Mouse (Mus musculus) forebrain, embryonic 11.5 days (tissue): ENCODE results near the gene 1500015O10Rik. TPM values are rescaled to one million over a fixed set of nuclear protein-coding genes. Genes with fewer than 3 reads are reported as not detected.

Experiments
- ATAC-seq: fragments of 200-750 bp; cut with Nextera tagmentation; replicated peaks from 2 replicates; pipeline ENCODE4 v1.8.0; 2017; ENCODE audit warnings: moderate TSS enrichment; ENCODE audit not compliant: low FRiP score
- DNase-seq: peaks from one replicate; pipeline ENCODE4 v3.0.0-alpha.2; 2017; ENCODE audit warnings: low spot score
- H3K27ac ChIP-seq: fragments of 300-500 bp; sonication (generic); 2 replicates; pipeline ENCODE4 v1.5.1; 2014; ENCODE audit warnings: low read depth, low read length
- H3K27me3 ChIP-seq: fragments of 300-500 bp; sonication (generic); 2 replicates; pipeline ENCODE4 v1.6.1; 2014; ENCODE audit warnings: mild to moderate bottlenecking, low read length, mixed read lengths; ENCODE audit not compliant: control insufficient read depth, insufficient read depth
- H3K36me3 ChIP-seq: fragments of 300-500 bp; sonication (generic); 2 replicates; pipeline ENCODE4 v1.6.1; 2014; ENCODE audit warnings: mild to moderate bottlenecking, low read length, moderate library complexity, mixed read lengths; ENCODE audit not compliant: control insufficient read depth, insufficient read depth
- H3K4me1 ChIP-seq: fragments of 300-500 bp; sonication (generic); replicated peaks from 2 replicates; pipeline ENCODE4 v1.6.1; 2014; ENCODE audit warnings: low read length, mixed read lengths; ENCODE audit not compliant: control insufficient read depth, insufficient read depth
- H3K4me2 ChIP-seq: fragments of 300-500 bp; sonication (generic); 2 replicates; pipeline ENCODE4 v1.6.1; 2014; ENCODE audit warnings: low read depth, mild to moderate bottlenecking, low read length, moderate library complexity, mixed read lengths; ENCODE audit not compliant: severe bottlenecking
- H3K4me3 ChIP-seq: fragments of 300-500 bp; sonication (generic); 2 replicates; pipeline ENCODE4 v1.5.1; 2014; ENCODE audit warnings: low read depth, low read length
- H3K9ac ChIP-seq: fragments of 300-500 bp; sonication (generic); 2 replicates; pipeline ENCODE4 v1.6.1; 2014; ENCODE audit warnings: low read length
- H3K9me3 ChIP-seq: fragments of 300-500 bp; sonication (generic); 2 replicates; pipeline ENCODE4 v1.6.1; 2016; ENCODE audit warnings: low read length, mixed read lengths; ENCODE audit not compliant: control insufficient read depth
- WGBS: fragments of 180-500 bp; shearing (Covaris S2); extraction: QIAGEN DNeasy Blood & Tissue Kit; methylation state at CpG from one replicate; pipeline ENCODE4 v1.1.7; 2014; 5-methylcytosine and 5-hydroxymethylcytosine counted together
- polyA plus RNA-seq: library from polyadenylated mRNA; unstranded; fragments of >200 nt; fragmentation: Nextera tagmentation; extraction: Ambion mirVana; gene quantifications from 2 replicates; pipeline ENCODE4 v1.2.1, GENCODE M21; 2014

The 1500015O10Rik gene
- polyA plus RNA-seq, 1 experiment from 2014 or later: 0.79 TPM

DNA sequence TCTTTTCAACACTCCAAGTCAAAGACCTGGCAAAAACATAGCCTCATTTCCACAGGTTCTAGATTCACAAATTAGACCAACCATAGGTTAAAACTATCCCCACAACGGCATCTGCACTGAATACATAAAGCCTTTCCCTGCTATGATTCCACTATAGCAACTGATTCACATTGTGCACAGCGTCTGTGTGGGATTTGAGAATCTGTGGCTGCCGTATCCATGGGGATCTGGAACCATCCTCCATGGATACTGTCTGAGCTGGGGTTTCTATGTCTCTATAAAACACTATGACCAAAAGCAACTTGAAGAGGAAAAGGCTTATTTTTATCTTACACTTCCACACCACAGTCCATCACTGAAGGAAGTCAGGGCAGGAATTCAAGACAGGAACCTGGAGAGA is 52.3 kb downstream of the 1500015O10Rik start:
- no peak overlapping the region for H3K4me2 ChIP-seq
- 92% methylated on average over 3 of the region's 3 CpGs for WGBS

GRCm38 (mm10) chr1:43783186-43783585 is 52.8 kb downstream of the 1500015O10Rik start:
- Histone ChIP-seq H3K9ac (no peak overlapping the region), H3K27ac (no peak overlapping the region), H3K4me2 (no peak overlapping the region), H3K9me3 (no peaks in the 10 kb centered on the region), H3K27me3 (no peaks in the 10 kb centered on the region), H3K4me3 (no peak overlapping the region), H3K4me1 (no peaks in the 10 kb centered on the region), H3K36me3 (no peaks in the 10 kb centered on the region; the same call in 1 of the 2 replicates)
- 71% methylated on average over 3 of the region's 3 CpGs for WGBS
- ATAC-seq (no peak), DNase-seq (peak; percentile 15)

More for the DNA sequence above, 52.3 kb downstream of the 1500015O10Rik start:
- DNase-seq: peak; percentile 4
- no peak overlapping the region for H3K9ac ChIP-seq
- H3K27me3 ChIP-seq: no peaks in the 10 kb centered on the region
- no peak for ATAC-seq
- H3K36me3 ChIP-seq: no peaks in the 10 kb centered on the region; the same call in 1 of the 2 replicates
- no peaks in the 10 kb centered on the region for H3K4me1 ChIP-seq
- no peak overlapping the region for H3K27ac ChIP-seq
- H3K4me3 ChIP-seq: no peak overlapping the region
- H3K9me3 ChIP-seq: no peaks in the 10 kb centered on the region

DNA sequence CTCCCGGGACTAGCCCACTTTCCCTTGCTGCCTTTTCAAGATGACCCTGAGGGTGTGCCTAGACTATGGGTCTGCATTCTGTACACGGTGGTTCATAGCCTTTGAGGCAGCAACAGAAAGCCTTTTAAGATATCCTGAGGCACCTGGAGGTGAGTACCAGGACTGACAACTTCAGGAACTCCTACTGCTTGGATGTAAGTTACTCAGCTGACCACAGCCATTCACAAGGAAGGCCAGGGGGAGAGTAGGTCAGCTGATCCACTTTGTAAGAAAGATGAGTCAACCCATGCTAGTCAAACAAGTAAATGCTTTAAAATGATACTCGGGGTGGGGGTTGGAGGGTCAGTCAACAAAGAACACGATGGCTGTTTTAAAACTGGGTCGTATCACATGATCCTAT is 54.9 kb downstream of the 1500015O10Rik start:
- H3K9me3 ChIP-seq: no peaks in the 10 kb centered on the region
- 92% methylated on average over 5 of the region's 5 CpGs for WGBS
- H3K36me3 ChIP-seq: no peaks in the 10 kb centered on the region; the same call in 1 of the 2 replicates
- no peak for ATAC-seq
- no peak overlapping the region for H3K4me2 ChIP-seq
- peak; percentile 24 for DNase-seq
- H3K27ac ChIP-seq: no peak overlapping the region
- no peaks in the 10 kb centered on the region for H3K4me1 ChIP-seq
- H3K9ac ChIP-seq: no peak overlapping the region
- H3K4me3 ChIP-seq: no peak overlapping the region
- no peaks in the 10 kb centered on the region for H3K27me3 ChIP-seq

- H3K27me3 ChIP-seq: no peaks in the 10 kb centered on the region
- no peak overlapping the region for H3K27ac ChIP-seq
- H3K4me3 ChIP-seq: no peak overlapping the region
- 88% methylated on average over 5 of the region's 5 CpGs for WGBS
- no peaks in the 10 kb centered on the region for H3K9me3 ChIP-seq
- DNase-seq (peak; percentile 33), ATAC-seq (no peak)
- no peaks in the 10 kb centered on the region for H3K4me1 ChIP-seq
- no peak overlapping the region for H3K9ac ChIP-seq
- no peaks in the 10 kb centered on the region; the same call in 1 of the 2 replicates for H3K36me3 ChIP-seq
- no peak overlapping the region for H3K4me2 ChIP-seq
Measured at GRCm38 (mm10) chr1:43786711-43787110, 56.3 kb downstream of the 1500015O10Rik start.

DNA sequence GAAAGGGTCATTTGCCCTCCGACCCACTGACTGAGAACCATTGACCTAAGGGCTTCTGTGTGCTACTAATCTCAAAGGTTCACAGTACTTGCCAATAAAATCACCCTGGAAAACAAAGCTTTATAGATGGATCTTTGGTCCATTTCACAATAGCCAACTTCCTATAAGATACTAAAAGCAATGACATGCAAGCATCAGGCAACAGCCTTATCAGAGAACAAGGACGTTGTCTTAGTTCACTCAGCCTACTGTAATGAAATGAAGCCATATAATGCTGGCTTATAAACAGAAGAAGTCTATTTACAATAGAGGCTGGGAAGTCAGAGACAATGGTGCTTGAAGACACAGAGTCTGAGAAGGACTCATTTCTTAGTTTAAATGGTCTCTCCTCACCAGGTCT is 59.4 kb downstream of the 1500015O10Rik start:
- no peaks in the 10 kb centered on the region; the same call in 1 of the 2 replicates for H3K36me3 ChIP-seq
- no peak overlapping the region for H3K9ac ChIP-seq
- no peaks in the 10 kb centered on the region for H3K27me3 ChIP-seq
- H3K4me1 ChIP-seq: no peaks in the 10 kb centered on the region
- no peak for ATAC-seq
- no peak overlapping the region for H3K4me3 ChIP-seq
- H3K27ac ChIP-seq: no peak overlapping the region
- WGBS: 93% methylated on average over 2 of the region's 2 CpGs
- no peak overlapping the region for H3K4me2 ChIP-seq
- no peak for DNase-seq
- no peaks in the 10 kb centered on the region for H3K9me3 ChIP-seq

Other genes starting within 250 kb of the 1500015O10Rik start
- 21.1 and 22.0 TPM in 2 replicates for gene Uxs1, start 97.2 kb downstream of the 1500015O10Rik start, polyA plus RNA-seq
- gene Tpp2, start 203.0 kb downstream of the 1500015O10Rik start, polyA plus RNA-seq: 70.1 and 70.2 TPM in 2 replicates